ENCODE assay signal across 24 mouse cellular contexts in the genomic region with DNA sequence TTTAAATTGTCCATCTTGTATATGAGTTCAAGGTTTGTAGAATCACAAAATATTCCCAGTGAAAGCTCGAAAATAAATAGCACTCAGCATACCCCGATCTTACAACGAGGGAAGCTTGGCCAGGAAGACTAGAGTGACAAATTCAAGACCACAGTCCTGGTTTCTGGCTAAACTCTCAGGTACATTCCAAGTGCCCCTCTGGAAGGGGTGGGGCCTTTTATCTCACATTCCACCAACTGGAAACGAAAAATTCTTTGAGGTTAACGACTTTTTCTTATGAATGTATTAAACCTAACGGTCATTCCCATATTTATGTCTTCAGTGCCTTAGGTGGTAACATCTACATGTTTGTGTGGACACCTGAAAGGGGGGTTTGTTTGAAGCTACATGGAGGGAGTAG.
"Had no signal": no experiment of that assay in that cellular context is flagged by ENCODE, and none has a peak within 500 bp of the region (broad histone marks: within the 10 kb centered on the region; RNA-seq: fewer than 3 reads in every experiment).

No protein-coding gene starts in this region.

- H3K9me3 ChIP-seq: heart, embryonic 10.5 days; heart, embryonic 12.5 days; hindbrain, embryonic 10.5 days; hindbrain, embryonic 12.5 days; intestine, embryonic 15.5 days; limb, embryonic 10.5 days; limb, embryonic 12.5 days had no signal

- H3K4me2 ChIP-seq: heart, embryonic 12.5 days; hindbrain, embryonic 12.5 days; hindbrain, embryonic 14.5 days; intestine, embryonic 15.5 days; limb, embryonic 12.5 days had no signal

- DNase-seq: gastrocnemius, adult 2 months; gastrocnemius, postnatal 10 days; gastrocnemius, postnatal 25 days; heart, adult 18-20 months; heart, postnatal 10 days; heart, postnatal 4 days; kidney, adult 18-20 months; kidney, adult 8-10 months; kidney, postnatal 10 days; kidney, postnatal 25 days; kidney, postnatal 4 days had no signal

- ATAC-seq: hindbrain, embryonic 16.5 days; inflammation-experienced regulatory T-cells, adult 6 months; intestine, embryonic 15.5 days; intestine, postnatal 0 days had no signal

- H3K4me3 ChIP-seq: gastrocnemius, adult 2 months; heart, embryonic 10.5 days; heart, embryonic 12.5 days; hindbrain, embryonic 10.5 days; hindbrain, embryonic 12.5 days; intestine, embryonic 15.5 days; layer of hippocampus, adult 2 months; left cerebral cortex, adult 2 months; limb, embryonic 10.5 days; limb, embryonic 12.5 days had no signal

- H3K9ac ChIP-seq: heart, embryonic 12.5 days; hindbrain, embryonic 12.5 days; hindbrain, embryonic 14.5 days; intestine, embryonic 15.5 days; limb, embryonic 12.5 days had no signal

- H3K4me1 ChIP-seq: hindbrain, embryonic 10.5 days; hindbrain, embryonic 12.5 days; intestine, embryonic 15.5 days; limb, embryonic 10.5 days; limb, embryonic 12.5 days had no signal

- H3K36me3 ChIP-seq: heart, embryonic 10.5 days; heart, embryonic 12.5 days; hindbrain, embryonic 10.5 days; hindbrain, embryonic 12.5 days; intestine, embryonic 15.5 days; limb, embryonic 10.5 days; limb, embryonic 12.5 days had no signal

- H3K27me3 ChIP-seq: heart, embryonic 12.5 days; hindbrain, embryonic 12.5 days; intestine, embryonic 15.5 days; limb, embryonic 12.5 days had no signal

- H3K27ac ChIP-seq: gastrocnemius, adult 2 months; heart, embryonic 10.5 days; hindbrain, embryonic 10.5 days; hindbrain, embryonic 12.5 days; hindbrain, embryonic 14.5 days; intestine, embryonic 15.5 days; layer of hippocampus, adult 2 months; left cerebral cortex, adult 2 months; limb, embryonic 10.5 days; limb, embryonic 12.5 days had no signal
